Mouse (Mus musculus) kidney, adult 2 months (tissue): ENCODE results near the gene Map1lc3a. TPM values are rescaled to one million over a fixed set of nuclear protein-coding genes. Genes with fewer than 3 reads are reported as not detected.

Experiments used
- DNase-seq: peaks from one replicate; pipeline ENCODE4 v3.0.0; 2021
- H3K27ac ChIP-seq: fragments of 200-500 bp; 2 replicates; pipeline ENCODE4 v1.5.1; 2012; ENCODE audit warnings: low read depth, low read length, control low read depth, inconsistent platforms; ENCODE audit not compliant: insufficient read depth
- H3K27me3 ChIP-seq: fragments of 200-500 bp; replicated peaks from 2 replicates; pipeline ENCODE4 v1.6.1; 2012; ENCODE audit warnings: mild to moderate bottlenecking, moderate library complexity, low read length, inconsistent platforms; ENCODE audit not compliant: control insufficient read depth, insufficient read depth
- H3K36me3 ChIP-seq: fragments of 200-500 bp; 2 replicates; pipeline ENCODE4 v1.6.1; 2012; ENCODE audit warnings: mild to moderate bottlenecking, moderate library complexity, low read length, inconsistent platforms; ENCODE audit not compliant: control insufficient read depth, insufficient read depth
- H3K4me1 ChIP-seq: fragments of 200-500 bp; 2 replicates; pipeline ENCODE4 v1.6.1; 2011; ENCODE audit warnings: low read length; ENCODE audit not compliant: control insufficient read depth, insufficient read depth
- H3K4me3 ChIP-seq: fragments of 200-500 bp; 2 replicates; pipeline ENCODE4 v1.5.1; 2011; ENCODE audit warnings: mild to moderate bottlenecking, low read depth, low read length, control low read depth; ENCODE audit not compliant: insufficient read depth
- CTCF ChIP-seq: fragments of 200-500 bp; conservative IDR thresholded peaks from 2 replicates; pipeline ENCODE4 v1.5.1; 2011; ENCODE audit warnings: low read depth, mild to moderate bottlenecking, control low read depth, low read length, moderate library complexity, mixed read lengths; ENCODE audit not compliant: insufficient read depth, insufficient read length
- POLR2A ChIP-seq: fragments of 200-500 bp; IDR thresholded peaks from one replicate; pipeline ENCODE4 v1.6.1; 2011; ENCODE audit warnings: low read depth, low read length, control low read depth
- WGBS: fragments of 180-500 bp; shearing (Covaris S2); methylation state at CpG from one replicate; pipeline ENCODE4 v1.1.7; 2018; 5-methylcytosine and 5-hydroxymethylcytosine counted together
- polyA plus RNA-seq: library from polyadenylated mRNA; depleted of rRNA; stranded (reverse); fragments of >200 nt; gene quantifications from 2 replicates; pipeline ENCODE4 v1.2.3, GENCODE M21; 2012; rRNA removed

Map1lc3a gene
- 212 and 233 TPM in 2 replicates for polyA plus RNA-seq

DNA sequence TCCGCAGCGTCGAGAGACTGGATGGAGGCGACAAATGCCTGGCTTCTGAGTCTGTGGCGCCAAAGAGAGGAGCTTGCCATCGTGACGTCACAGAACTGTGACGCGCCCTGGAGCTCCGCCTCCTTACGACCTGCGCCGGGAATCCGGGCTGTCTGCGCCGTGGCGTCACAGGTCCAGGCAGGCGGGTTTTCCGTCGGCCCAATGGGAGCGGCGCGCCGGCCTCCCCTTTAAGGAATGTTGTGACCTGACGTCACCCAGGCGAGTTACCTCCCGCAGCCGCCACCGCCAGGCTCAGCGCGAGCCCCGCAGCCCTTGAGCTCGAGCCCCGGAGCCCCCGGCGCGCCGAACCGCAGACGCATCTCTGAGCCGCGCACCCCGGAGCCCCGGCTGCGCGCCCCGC is at the start of gene Map1lc3a:
Gene Map1lc3a, plus strand, starts transcription at position 103 of the 400 bp plus-strand sequence.
- Histone ChIP-seq H3K4me1 (peaks cover 7% of the 10 kb centered on the region; the same call in 1 of the 2 replicates), H3K4me3 (peak within 1 kb of the TSS; percentile 82), H3K27me3 (no peaks in the 10 kb centered on the region), H3K27ac (peak within 1 kb of the TSS; percentile 66), H3K36me3 (no peaks in the 10 kb centered on the region)
- DNase-seq = peak; percentile 98
- under 1% methylated on average over 47 of the region's 47 CpGs for WGBS
- TF ChIP-seq POLR2A (no peak), CTCF (no peak)

DNA sequence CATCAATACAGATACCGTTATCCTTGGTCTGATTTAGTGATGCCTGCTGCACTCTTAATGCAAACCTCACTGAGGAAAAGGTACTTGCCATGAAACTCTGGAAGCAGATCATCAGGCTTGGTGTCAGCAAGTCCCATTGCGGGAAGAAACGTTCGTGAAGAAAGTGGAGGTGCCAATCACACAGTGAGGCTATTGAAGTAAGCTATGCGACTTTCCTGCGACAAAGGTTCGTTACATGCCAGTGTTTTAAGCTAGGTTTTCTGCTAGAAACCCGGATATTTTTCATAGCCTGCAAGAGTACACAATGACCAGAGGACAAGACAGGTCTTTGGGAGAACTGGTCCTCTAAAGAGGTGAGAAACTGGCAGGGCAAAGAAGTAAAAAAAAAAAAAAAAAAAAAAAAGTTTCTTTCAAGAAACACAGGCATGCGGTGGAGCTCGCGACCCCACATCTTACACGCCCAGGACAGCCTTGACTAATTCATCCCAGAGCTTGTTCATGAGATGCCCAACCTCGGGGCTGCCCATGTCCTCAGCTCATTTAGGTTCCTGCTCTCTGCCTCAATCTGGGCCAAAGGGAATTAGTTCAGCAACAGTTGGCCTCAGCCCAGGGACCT is 40.2 kb upstream of the Map1lc3a start:
- H3K36me3 ChIP-seq = no peaks in the 10 kb centered on the region
- no peak for DNase-seq
- no peaks in the 10 kb centered on the region for H3K27me3 ChIP-seq
- peaks cover 13% of the 10 kb centered on the region for H3K4me1 ChIP-seq
- 2% methylated on average over 13 of the region's 13 CpGs for WGBS
- peak overlapping the region; percentile 72 for H3K4me3 ChIP-seq
- peak overlapping the region; percentile 71; the same call in 1 of the 2 replicates for H3K27ac ChIP-seq
- TF ChIP-seq POLR2A (no peak), CTCF (no peak)

DNA sequence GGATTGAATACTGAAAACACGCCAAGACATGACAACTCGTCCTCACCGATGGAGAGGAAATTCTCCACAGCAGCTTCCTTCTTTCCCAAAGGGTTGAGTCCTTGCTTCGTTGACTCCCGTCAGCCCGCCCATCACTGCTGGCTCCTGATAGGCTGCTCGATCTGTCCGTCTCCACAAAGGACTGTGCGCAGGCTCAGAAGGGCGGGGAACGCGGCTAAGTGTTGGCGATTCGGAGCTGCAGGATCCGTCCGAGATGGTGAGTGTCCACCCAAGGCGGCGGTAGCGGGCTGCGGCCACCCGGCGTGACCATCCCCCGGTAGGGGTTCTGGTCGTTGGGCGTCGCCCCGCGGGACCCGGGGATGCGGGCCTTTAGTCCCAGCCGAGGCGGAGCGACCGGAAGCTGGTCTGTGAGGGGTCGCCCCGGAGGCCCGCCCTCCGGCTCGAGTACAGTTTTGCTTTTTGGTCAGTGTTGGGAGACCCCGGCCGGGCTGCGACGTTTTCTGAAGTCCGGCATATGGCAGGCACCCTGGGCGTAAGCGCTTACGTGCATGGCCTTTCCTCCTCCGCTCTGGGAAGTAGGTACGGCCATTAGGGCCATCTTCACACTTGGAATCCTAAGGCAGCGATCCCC is 39.6 kb upstream of the Map1lc3a start, which contains the start of gene Dynlrb1:
Gene Dynlrb1, plus strand, starts transcription at position 172 of the 631 bp plus-strand sequence.
- peaks cover 14% of the 10 kb centered on the region for H3K4me1 ChIP-seq
- H3K4me3 ChIP-seq = peak within 1 kb of the TSS; percentile 72
- H3K27me3 ChIP-seq = no peaks in the 10 kb centered on the region
- peak; percentile 100 for DNase-seq
- peak; percentile 84 for TF ChIP-seq POLR2A
- TF ChIP-seq CTCF = no peak
- peak within 1 kb of the TSS; percentile 71 for H3K27ac ChIP-seq
- no peaks in the 10 kb centered on the region for H3K36me3 ChIP-seq
- under 1% methylated on average over 50 of the region's 50 CpGs for WGBS

DNA sequence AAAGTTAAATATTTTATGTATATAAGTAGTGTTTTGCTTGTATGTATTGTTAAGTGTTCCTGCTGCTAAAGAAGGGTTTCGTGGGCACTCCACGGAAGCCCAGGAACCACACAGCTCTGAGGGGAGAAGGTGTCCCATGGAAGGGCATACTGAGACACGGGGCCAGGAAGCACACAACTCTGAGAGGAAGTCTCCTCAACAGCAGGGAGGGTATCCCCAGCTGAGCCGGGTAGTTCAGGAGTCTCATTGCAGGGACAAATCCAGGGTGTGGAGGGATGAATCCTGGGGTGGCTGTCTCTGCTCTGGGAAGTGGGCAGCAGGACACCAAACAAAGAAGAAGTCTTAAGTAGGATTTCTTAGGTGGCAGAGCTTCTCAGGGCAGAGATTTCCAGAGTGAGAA is 38.8 kb upstream of the Map1lc3a start:
- H3K36me3 ChIP-seq = no peaks in the 10 kb centered on the region
- DNase-seq = no peak
- WGBS = 4% methylated on average over 4 of the region's 4 CpGs
- H3K4me1 ChIP-seq = peaks cover 14% of the 10 kb centered on the region
- no peak overlapping the region for H3K27ac ChIP-seq
- H3K4me3 ChIP-seq = peak overlapping the region; percentile 72
- no peaks in the 10 kb centered on the region for H3K27me3 ChIP-seq
- TF ChIP-seq POLR2A (no peak), CTCF (no peak)

DNA sequence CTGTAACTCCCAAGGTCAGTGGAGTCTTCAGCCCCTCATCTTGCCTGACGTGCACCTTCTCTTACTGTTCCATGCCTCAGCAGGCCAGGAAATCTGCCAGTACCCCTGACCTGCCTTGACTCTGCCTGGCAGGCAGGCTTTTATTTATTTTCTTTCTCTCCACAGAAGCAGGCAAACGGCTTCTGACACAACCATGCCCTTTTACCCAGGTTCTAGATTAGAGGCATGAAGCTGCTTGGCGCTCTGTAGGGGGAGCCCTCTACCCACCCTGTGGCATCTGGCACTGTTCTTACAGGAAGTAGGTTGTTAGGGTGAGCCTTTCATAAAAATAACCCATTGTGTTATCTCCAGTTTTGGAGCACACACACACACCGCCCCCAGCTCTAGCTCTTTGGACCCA is 35.2 kb upstream of the Map1lc3a start:
- DNase-seq = peak; percentile 45
- Histone ChIP-seq H3K36me3 (no peaks in the 10 kb centered on the region), H3K27me3 (no peaks in the 10 kb centered on the region), H3K4me3 (no peak overlapping the region), H3K27ac (no peak overlapping the region), H3K4me1 (peaks cover 14% of the 10 kb centered on the region)
- peak; percentile 67 for TF ChIP-seq CTCF
- no peak for TF ChIP-seq POLR2A
- WGBS = 40% methylated on average over 4 of the region's 4 CpGs

DNA sequence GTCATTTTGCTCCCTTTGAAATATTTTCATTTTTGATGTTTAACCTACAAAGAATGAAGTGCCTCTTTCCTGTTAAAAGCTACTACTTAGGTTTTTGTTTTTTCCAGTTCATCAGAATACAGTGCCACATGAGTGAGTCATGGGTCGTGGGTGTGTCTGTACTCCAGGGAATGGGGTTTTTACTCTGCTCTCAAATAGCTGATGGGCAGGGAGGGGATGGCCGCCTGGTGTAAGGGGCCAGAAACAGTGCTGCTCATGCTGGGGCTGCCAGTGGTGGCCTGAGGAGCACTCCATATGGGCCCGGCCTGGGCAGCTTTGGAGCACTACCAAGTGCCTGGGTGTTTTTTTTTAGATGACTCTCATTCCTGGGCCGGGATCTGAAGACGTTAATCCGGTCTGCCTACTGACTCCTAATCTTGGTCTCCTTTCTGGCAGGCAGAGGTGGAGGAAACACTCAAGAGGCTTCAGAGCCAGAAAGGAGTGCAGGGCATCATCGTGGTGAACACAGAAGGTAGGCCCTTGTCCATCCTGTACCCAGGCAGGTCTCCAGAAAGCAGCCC is 33.7 kb upstream of the Map1lc3a start:
- H3K4me3 ChIP-seq = no peak overlapping the region
- no peaks in the 10 kb centered on the region for H3K27me3 ChIP-seq
- no peak for TF ChIP-seq CTCF
- no peak for TF ChIP-seq POLR2A
- peaks cover 11% of the 10 kb centered on the region for H3K4me1 ChIP-seq
- no peak for DNase-seq
- no peaks in the 10 kb centered on the region for H3K36me3 ChIP-seq
- WGBS = 67% methylated on average over 7 of the region's 7 CpGs
- H3K27ac ChIP-seq = no peak overlapping the region

DNA sequence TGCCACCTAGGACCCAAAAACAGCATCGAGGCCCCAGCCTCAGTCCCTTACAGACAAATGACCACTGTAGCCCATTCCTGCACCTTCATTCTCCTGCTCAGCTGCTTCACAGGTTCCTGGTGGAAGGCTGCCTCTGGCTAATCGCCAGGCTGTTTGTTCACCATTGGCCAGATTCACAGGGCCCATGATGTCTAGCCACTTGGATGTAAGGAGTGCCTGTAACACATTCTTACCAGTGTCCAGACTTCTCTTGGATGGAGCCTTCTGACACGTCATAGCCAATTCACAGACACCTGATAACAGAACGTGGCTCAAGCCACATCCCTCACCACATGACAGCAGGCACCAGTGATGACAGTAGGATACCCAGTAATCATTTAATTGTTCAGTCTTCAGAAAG is 29.9 kb upstream of the Map1lc3a start:
- 95% methylated on average over 4 of the region's 4 CpGs for WGBS
- Histone ChIP-seq H3K27ac (no peak overlapping the region), H3K27me3 (no peaks in the 10 kb centered on the region), H3K4me3 (no peak overlapping the region), H3K4me1 (0 out of 2 replicates have a peak, but pooled peaks cover 3% of the 10 kb centered on the region), H3K36me3 (no peaks in the 10 kb centered on the region; the same call in 1 of the 2 replicates)
- TF ChIP-seq CTCF = no peak
- no peak for TF ChIP-seq POLR2A
- no peak for DNase-seq

DNA sequence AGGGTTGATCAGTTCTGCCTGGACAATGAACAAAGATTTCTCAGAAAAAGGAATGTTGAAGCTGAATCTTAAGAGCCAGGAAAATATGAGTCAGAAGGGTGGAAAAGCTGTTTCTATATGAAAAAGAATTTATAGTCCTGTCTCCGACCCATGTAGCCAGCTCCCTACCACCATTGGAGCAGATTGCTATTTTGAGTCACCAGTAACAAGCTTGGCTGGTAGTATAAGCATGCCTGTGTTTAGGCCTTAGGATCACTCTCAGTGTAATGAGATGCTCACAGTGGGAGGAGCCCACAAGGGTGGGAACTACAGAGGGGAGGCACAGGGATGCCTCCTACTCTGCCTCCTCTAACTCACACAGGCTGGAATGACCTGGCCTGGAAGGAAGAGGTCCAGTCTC is 27.9 kb upstream of the Map1lc3a start:
- Histone ChIP-seq H3K27me3 (no peaks in the 10 kb centered on the region), H3K4me3 (no peak overlapping the region), H3K36me3 (no peaks in the 10 kb centered on the region; the same call in 1 of the 2 replicates), H3K4me1 (no peaks in the 10 kb centered on the region), H3K27ac (no peak overlapping the region)
- 100% methylated on average over 1 of the region's 1 CpGs for WGBS
- TF ChIP-seq CTCF = no peak
- TF ChIP-seq POLR2A = no peak
- no peak for DNase-seq
